Mouse (Mus musculus) limb, embryonic 14.5 days (tissue): ENCODE measurements around the gene Anxa3. TPM values are rescaled to one million over a fixed set of nuclear protein-coding genes. Genes with fewer than 3 reads are reported as not detected.

Experiments used
- ATAC-seq: fragments of 200-750 bp; cut with Nextera tagmentation; 2 replicates; pipeline ENCODE4 v1.8.0; 2017; ENCODE audit warnings: low read depth, moderate number of reproducible peaks, moderate TSS enrichment; ENCODE audit not compliant: low FRiP score
- DNase-seq: peaks from one replicate; pipeline ENCODE4 v3.0.0-alpha.2; 2015; ENCODE audit warnings: low spot score
- H3K27ac ChIP-seq: fragments of 300-500 bp; sonication (generic); replicated peaks from 2 replicates; pipeline ENCODE4 v1.5.1; 2014; ENCODE audit warnings: low read depth, mild to moderate bottlenecking, low read length, moderate library complexity, mixed read lengths
- H3K27me3 ChIP-seq: fragments of 300-500 bp; sonication (generic); 2 replicates; pipeline ENCODE4 v1.6.1; 2014; ENCODE audit warnings: low read length, mixed read lengths; ENCODE audit not compliant: control insufficient read depth, insufficient read depth
- H3K36me3 ChIP-seq: fragments of 300-500 bp; sonication (generic); 2 replicates; pipeline ENCODE4 v1.6.1; 2014; ENCODE audit warnings: mild to moderate bottlenecking, low read length, moderate library complexity, mixed read lengths; ENCODE audit not compliant: control insufficient read depth, insufficient read depth
- H3K4me1 ChIP-seq: fragments of 300-500 bp; sonication (generic); 2 replicates; pipeline ENCODE4 v1.6.1; 2014; ENCODE audit warnings: antibody characterized with exemption, low read length, mixed read lengths; ENCODE audit not compliant: control insufficient read depth, insufficient read depth
- H3K4me2 ChIP-seq: fragments of 300-500 bp; sonication (generic); replicated peaks from 2 replicates; pipeline ENCODE4 v1.6.1; 2014; ENCODE audit warnings: low read depth, mild to moderate bottlenecking, low read length, moderate library complexity; ENCODE audit not compliant: severe bottlenecking
- H3K4me3 ChIP-seq: fragments of 300-500 bp; sonication (generic); replicated peaks from 2 replicates; pipeline ENCODE4 v1.5.1; 2014; ENCODE audit warnings: low read length
- H3K9ac ChIP-seq: fragments of 300-500 bp; sonication (generic); 2 replicates; pipeline ENCODE4 v1.6.1; 2014; ENCODE audit warnings: mild to moderate bottlenecking, low read depth, low read length, moderate library complexity; ENCODE audit not compliant: severe bottlenecking
- H3K9me3 ChIP-seq: fragments of 300-500 bp; sonication (generic); 2 replicates; pipeline ENCODE4 v1.6.1; 2016; ENCODE audit warnings: low read length; ENCODE audit not compliant: control insufficient read depth
- POLR2A ChIP-seq: fragments of 200-500 bp; IDR thresholded peaks from 2 replicates; pipeline ENCODE4 v1.8.0; 2012; ENCODE audit warnings: inconsistent platforms, mild to moderate bottlenecking, moderate library complexity, borderline replicate concordance; ENCODE audit not compliant: insufficient read depth, insufficient read length; ENCODE audit errors: extremely low read depth
- WGBS: fragments of 180-500 bp; shearing (Covaris S2); extraction: QIAGEN DNeasy Blood & Tissue Kit; methylation state at CpG from one replicate; pipeline ENCODE4 v1.1.7; 2014; 5-methylcytosine and 5-hydroxymethylcytosine counted together
- polyA plus RNA-seq, 2 experiments: library from polyadenylated mRNA; depleted of rRNA in 1 of 2; stranded (reverse) in 1 of 2; unstranded in 1 of 2; fragments of >200 nt; fragmentation: Nextera tagmentation in 1 of 2; extraction: Ambion mirVana in 1 of 2; gene quantifications; 2 replicates each; pipeline versions ENCODE4 v1.2.1 to v1.2.3; 2012 to 2014

Gene Anxa3
- polyA plus RNA-seq (2012; rRNA removed) (29.1 and 37.7 TPM in 2 replicates), polyA plus RNA-seq (2014; fragmentation: Nextera tagmentation; extraction: Ambion mirVana) (40.0 and 40.3 TPM in 2 replicates)

DNA sequence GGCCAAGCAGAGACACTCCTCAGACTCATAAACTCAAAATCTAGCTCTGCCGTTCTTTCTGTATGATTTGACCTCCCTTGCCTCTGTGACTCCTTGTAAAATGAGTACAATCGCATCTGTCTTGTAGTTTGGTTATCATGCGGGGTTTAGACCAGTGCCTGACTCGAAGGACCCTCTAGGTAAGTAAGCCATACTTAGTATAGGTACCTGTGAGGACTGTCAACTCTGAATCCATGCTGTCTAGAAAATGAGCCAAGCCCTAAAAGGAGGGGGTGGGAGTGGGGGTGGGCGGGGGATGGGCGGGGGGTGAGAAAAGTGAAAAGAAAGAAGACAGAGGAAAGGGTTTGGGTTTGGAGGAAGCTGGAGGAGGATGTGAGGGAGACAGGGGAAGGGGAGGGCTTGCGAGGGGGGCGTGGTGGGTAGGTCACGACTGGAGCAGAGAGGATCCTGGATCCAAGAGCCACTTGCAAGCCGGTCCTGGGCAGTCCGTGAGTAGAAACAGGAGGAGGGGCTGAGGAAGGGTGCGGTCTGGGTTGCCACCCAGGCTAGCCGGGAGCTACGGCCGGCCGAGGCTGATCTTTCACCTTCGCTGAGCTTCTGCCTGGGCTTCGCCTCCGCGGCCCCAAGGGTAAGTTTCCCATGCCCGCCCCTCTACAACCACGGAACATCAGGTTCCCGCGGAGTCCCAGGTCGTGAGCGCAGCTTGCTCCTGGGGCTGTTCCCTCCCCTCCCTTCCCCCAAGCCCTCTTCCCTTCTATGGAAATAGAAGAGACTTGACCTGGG is at the start of gene Anxa3:
Anxa3 (plus strand) TSS at position 404 of the 783 bp plus-strand sequence.
- H3K36me3 ChIP-seq = no peaks in the 10 kb centered on the region
- H3K4me2 ChIP-seq = peak within 1 kb of the TSS; percentile 86
- DNase-seq (no peak), ATAC-seq (peak; percentile 68)
- 7% methylated on average over 26 of the region's 26 CpGs for WGBS
- H3K4me1 ChIP-seq = peaks cover 3% of the 10 kb centered on the region; the same call in 1 of the 2 replicates
- no peaks in the 10 kb centered on the region for H3K9me3 ChIP-seq
- TF ChIP-seq POLR2A = no peak
- peak within 1 kb of the TSS; percentile 43 for H3K4me3 ChIP-seq
- H3K9ac ChIP-seq = peak within 1 kb of the TSS; percentile 59
- no peaks in the 10 kb centered on the region for H3K27me3 ChIP-seq
- H3K27ac ChIP-seq = no peak within 1 kb of the TSS

GRCm38 (mm10) chr5:96747195-96747984 is 45.7 kb upstream of the Anxa3 start:
- H3K4me2 ChIP-seq = no peak overlapping the region
- no peaks in the 10 kb centered on the region for H3K27me3 ChIP-seq
- WGBS = 88% methylated on average over 8 of the region's 8 CpGs
- H3K9me3 ChIP-seq = no peaks in the 10 kb centered on the region
- no peaks in the 10 kb centered on the region for H3K4me1 ChIP-seq
- no peak overlapping the region for H3K4me3 ChIP-seq
- TF ChIP-seq POLR2A = no peak
- no peak overlapping the region for H3K9ac ChIP-seq
- no peak overlapping the region for H3K27ac ChIP-seq
- ATAC-seq (no peak), DNase-seq (no peak)
- peaks cover 3% of the 10 kb centered on the region; the same call in 1 of the 2 replicates for H3K36me3 ChIP-seq

DNA sequence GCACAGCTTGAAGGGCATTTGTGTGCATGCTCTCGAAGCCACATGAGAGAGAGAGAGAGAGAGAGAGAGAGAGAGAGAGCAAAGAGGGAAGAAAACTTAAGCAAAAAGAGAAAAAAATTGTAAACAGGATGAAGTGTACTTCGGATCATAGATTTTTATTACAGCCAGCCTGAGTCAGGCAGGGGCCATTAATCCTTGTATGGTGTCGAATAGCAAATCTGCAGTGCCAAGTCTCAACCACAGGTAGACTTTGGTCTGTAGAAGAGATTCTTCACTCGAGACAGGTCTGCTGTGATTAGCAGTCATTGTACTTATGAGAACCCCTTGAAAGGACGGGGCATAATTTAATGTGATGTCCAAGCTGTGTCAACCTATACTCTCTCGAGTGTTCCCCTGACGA is 35.5 kb upstream of the Anxa3 start:
- H3K9me3 ChIP-seq = no peaks in the 10 kb centered on the region
- ATAC-seq = no peak
- H3K4me3 ChIP-seq = no peak overlapping the region
- no peak overlapping the region for H3K9ac ChIP-seq
- 68% methylated on average over 7 of the region's 7 CpGs for WGBS
- DNase-seq = no peak
- no peaks in the 10 kb centered on the region for H3K27me3 ChIP-seq
- no peak for TF ChIP-seq POLR2A
- no peaks in the 10 kb centered on the region for H3K4me1 ChIP-seq
- peaks cover 6% of the 10 kb centered on the region; the same call in 1 of the 2 replicates for H3K36me3 ChIP-seq
- no peak overlapping the region for H3K4me2 ChIP-seq
- H3K27ac ChIP-seq = no peak overlapping the region

GRCm38 (mm10) chr5:96762021-96762420 is 31.1 kb upstream of the Anxa3 start:
- no peak overlapping the region for H3K9ac ChIP-seq
- ATAC-seq = no peak
- H3K27ac ChIP-seq = no peak overlapping the region
- no peaks in the 10 kb centered on the region for H3K4me1 ChIP-seq
- H3K4me2 ChIP-seq = no peak overlapping the region
- H3K27me3 ChIP-seq = no peaks in the 10 kb centered on the region
- WGBS = 88% methylated on average over 1 of the region's 1 CpGs
- no peak overlapping the region for H3K4me3 ChIP-seq
- no peak for TF ChIP-seq POLR2A
- peaks cover 11% of the 10 kb centered on the region for H3K36me3 ChIP-seq
- no peaks in the 10 kb centered on the region for H3K9me3 ChIP-seq
- DNase-seq = no peak

DNA sequence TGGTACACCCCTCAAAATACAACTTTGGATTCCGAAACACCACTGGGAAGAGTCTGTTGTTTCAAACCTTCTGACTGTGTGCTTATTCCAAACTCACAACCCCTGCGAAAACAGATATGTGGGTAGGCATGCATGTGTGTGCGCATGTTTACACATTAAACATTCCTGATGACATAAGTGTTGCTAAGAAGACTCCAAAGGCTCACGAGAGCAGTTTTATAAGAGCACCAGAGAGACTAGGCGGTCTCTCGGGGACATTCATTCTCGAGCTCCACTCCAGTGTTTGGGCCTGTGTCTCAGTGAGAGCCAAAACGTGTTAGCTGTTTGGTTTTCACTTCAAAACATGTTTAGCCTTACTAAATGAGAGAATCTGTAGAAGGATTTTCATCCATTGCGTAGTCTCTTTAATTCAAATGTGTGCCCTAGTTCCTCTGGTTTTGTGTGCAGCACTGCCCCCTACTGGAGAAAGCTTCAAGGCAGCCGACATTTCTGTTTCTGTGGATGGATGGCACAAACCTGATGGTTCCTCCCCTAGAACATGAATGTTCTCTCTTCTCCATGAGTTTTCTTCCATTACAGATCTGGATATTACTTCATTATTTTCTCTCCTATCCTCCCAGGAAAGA is 24.2 kb upstream of the Anxa3 start:
- Histone ChIP-seq H3K27me3 (no peaks in the 10 kb centered on the region), H3K9ac (no peak overlapping the region), H3K4me3 (no peak overlapping the region), H3K4me2 (no peak overlapping the region), H3K9me3 (no peaks in the 10 kb centered on the region), H3K36me3 (peaks cover 6% of the 10 kb centered on the region), H3K27ac (no peak overlapping the region), H3K4me1 (no peaks in the 10 kb centered on the region)
- 66% methylated on average over 10 of the region's 10 CpGs for WGBS
- no peak for ATAC-seq
- TF ChIP-seq POLR2A = no peak
- DNase-seq = peak; percentile 69
